In the genomic region with DNA sequence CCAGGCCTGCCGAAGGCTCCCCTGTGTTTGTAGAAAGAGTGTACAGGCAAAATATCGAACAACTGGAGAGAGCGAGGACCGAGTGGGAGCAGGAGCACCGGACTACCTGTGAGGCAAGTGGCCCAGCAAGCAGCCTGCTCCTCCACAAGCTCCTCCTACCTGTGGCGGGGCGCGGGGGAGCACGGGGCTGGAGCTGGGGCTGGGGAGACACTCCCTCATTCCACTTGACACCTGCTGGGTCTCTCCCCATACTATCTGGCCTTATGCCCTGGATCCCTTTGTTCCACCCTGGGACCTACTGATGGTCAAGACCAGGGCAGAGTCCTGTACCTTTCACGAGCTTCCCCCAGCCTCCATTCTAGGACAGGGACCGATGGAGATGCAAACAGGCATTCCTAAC, we compare ENCODE assay signal across 28 mouse cellular contexts. TPM values are rescaled to one million over a fixed set of nuclear protein-coding genes. Genes with fewer than 3 reads are reported as not detected.
DNase-seq lines count a peak whose midpoint lies in the region; ATAC-seq and TF ChIP-seq lines count a peak whose summit lies in the region.
"Had no signal": no experiment of that assay in that cellular context is flagged by ENCODE, and none has a peak within 500 bp of the region (broad histone marks: within the 10 kb centered on the region; RNA-seq: fewer than 3 reads in every experiment).

No protein-coding gene starts in this region.

- 25% methylated on average over 10 of the region's 11 CpGs for WGBS in heart, embryonic 12.5 days
- WGBS in lung, embryonic 14.5 days: 23% methylated on average over 10 of the region's 11 CpGs
- WGBS in intestine, embryonic 16.5 days: 19% methylated on average over 11 of the region's 11 CpGs

- TF ChIP-seq CTCF in lung, embryonic 14.5 days (IDR thresholded peaks at IDR 0.05; ENCODE audit: low read depth): no peak

- 0 out of 2 replicates have a peak, but pooled peaks cover 3% of the 10 kb centered on the region for H3K27me3 ChIP-seq in heart, embryonic 12.5 days (replicated peaks)
- no peaks in the 10 kb centered on the region for H3K27me3 ChIP-seq in lung, embryonic 14.5 days (ENCODE audit: insufficient read depth, low read length)
- no peaks in the 10 kb centered on the region for H3K27me3 ChIP-seq in intestine, embryonic 16.5 days (replicated peaks; ENCODE audit: control insufficient read depth, insufficient read depth, low read length)
- H3K27me3 ChIP-seq: embryonic facial prominence, embryonic 15.5 days; forebrain, embryonic 15.5 days; heart, embryonic 15.5 days; liver, embryonic 15.5 days; Patski had no signal

- no peaks in the 10 kb centered on the region for H3K9me3 ChIP-seq in heart, embryonic 12.5 days (replicated peaks)
- H3K9me3 ChIP-seq in lung, embryonic 14.5 days (ENCODE audit: low read depth, low read length): no peaks in the 10 kb centered on the region
- H3K9me3 ChIP-seq in intestine, embryonic 16.5 days (ENCODE audit: control insufficient read depth, low read length): no peaks in the 10 kb centered on the region
- H3K9me3 ChIP-seq: embryonic facial prominence, embryonic 15.5 days; forebrain, embryonic 15.5 days; G1E; heart, embryonic 15.5 days; liver, embryonic 15.5 days had no signal

- no peak overlapping the region for H3K27ac ChIP-seq in heart, embryonic 12.5 days (ENCODE audit: poor library complexity, severe bottlenecking)
- no peak overlapping the region for H3K27ac ChIP-seq in lung, embryonic 14.5 days (ENCODE audit: low read depth)
- H3K27ac ChIP-seq in intestine, embryonic 16.5 days (ENCODE audit: low read length): no peak overlapping the region
- H3K27ac ChIP-seq: embryonic facial prominence, embryonic 15.5 days; forebrain, embryonic 15.5 days; heart, embryonic 15.5 days; liver, embryonic 15.5 days; macrophage had no signal

- H3K4me3 ChIP-seq in heart, embryonic 12.5 days: no peak overlapping the region
- no peak overlapping the region for H3K4me3 ChIP-seq in lung, embryonic 14.5 days (ENCODE audit: low read depth, low read length)
- H3K4me3 ChIP-seq in intestine, embryonic 16.5 days (ENCODE audit: low read length): no peak overlapping the region
- H3K4me3 ChIP-seq: embryonic facial prominence, embryonic 15.5 days; forebrain, embryonic 15.5 days; heart, embryonic 15.5 days; liver, embryonic 15.5 days had no signal

- H3K4me2 ChIP-seq in heart, embryonic 12.5 days: no peak overlapping the region
- H3K4me2 ChIP-seq in lung, embryonic 14.5 days: peak overlapping the region; percentile 18; the same call in 1 of the 2 replicates
- H3K4me2 ChIP-seq in intestine, embryonic 16.5 days (ENCODE audit: low read depth, low read length): peak overlapping the region; percentile 37; the same call in 1 of the 2 replicates
- H3K4me2 ChIP-seq: embryonic facial prominence, embryonic 15.5 days; forebrain, embryonic 15.5 days; heart, embryonic 15.5 days; liver, embryonic 15.5 days had no signal

- H3K4me1 ChIP-seq in heart, embryonic 12.5 days (replicated peaks): peaks cover 38% of the 10 kb centered on the region
- no peaks in the 10 kb centered on the region for H3K4me1 ChIP-seq in lung, embryonic 14.5 days (ENCODE audit: insufficient read depth)
- 0 out of 2 replicates have a peak, but pooled peaks cover 6% of the 10 kb centered on the region for H3K4me1 ChIP-seq in intestine, embryonic 16.5 days (ENCODE audit: control insufficient read depth, insufficient read depth, low read length)
- H3K4me1 ChIP-seq: liver, embryonic 15.5 days had no signal

- no peak for DNase-seq in heart, postnatal 14 days
- DNase-seq in lung, embryonic 14.5 days: no peak
- DNase-seq in lung, adult 18-20 months: no peak
- peak; percentile 56 for DNase-seq in ES-CJ7 (ENCODE audit: low read depth, low spot score)
- no peak for DNase-seq in frontal cortex, postnatal 14 days (ENCODE audit: low spot score in 2 of 2)
- DNase-seq in layer of hippocampus, adult 8-10 months (ENCODE audit: low spot score in 2 of 2): no peak
- DNase-seq: adrenal gland, postnatal 25 days; cerebellum, adult 9-10 months; gastrocnemius, postnatal 14 days; heart, adult 18-20 months; kidney, adult 18-20 months; kidney, postnatal 36 days; layer of hippocampus, adult 9-11 months; liver; right cerebral cortex, postnatal 4 days; thymus, adult 18-20 months had no signal

- 0 out of 2 replicates have a peak overlapping the region, but pooled peaks have one; percentile 5 for H3K9ac ChIP-seq in heart, embryonic 12.5 days
- H3K9ac ChIP-seq in lung, embryonic 14.5 days: no peak overlapping the region
- 0 out of 2 replicates have a peak overlapping the region, but pooled peaks have one; percentile 24 for H3K9ac ChIP-seq in intestine, embryonic 16.5 days (ENCODE audit: low read depth, low read length)
- H3K9ac ChIP-seq: embryonic facial prominence, embryonic 15.5 days; forebrain, embryonic 15.5 days; heart, embryonic 15.5 days; liver, embryonic 15.5 days had no signal

- no peak for ATAC-seq in heart, embryonic 12.5 days (ENCODE audit: insufficient number of reproducible peaks, low FRiP score)
- ATAC-seq in lung, embryonic 14.5 days (ENCODE audit: insufficient read depth): no peak
- ATAC-seq in intestine, embryonic 16.5 days: no peak
- ATAC-seq: activated CD4-positive, CD25-positive, alpha-beta regulatory T cell, adult 4 months; CD4-positive, CD25-positive, alpha-beta regulatory T cell, adult 4 months; forebrain, embryonic 15.5 days; hindbrain, embryonic 16.5 days; Patski had no signal

- H3K36me3 ChIP-seq in heart, embryonic 12.5 days: peaks cover 23% of the 10 kb centered on the region
- H3K36me3 ChIP-seq in lung, embryonic 14.5 days (ENCODE audit: insufficient read depth): peaks cover 25% of the 10 kb centered on the region
- H3K36me3 ChIP-seq in intestine, embryonic 16.5 days (ENCODE audit: control insufficient read depth, insufficient read depth, low read length): no peaks in the 10 kb centered on the region; the same call in 1 of the 2 replicates
- H3K36me3 ChIP-seq: G1E; liver, embryonic 15.5 days had no signal

- intact Hi-C loops in heart, postnatal 14 days (cut with DNase I): no loop called here

RNA-seq across cellular contexts. Expression of gene Pstpip1, which starts 34.8 kb away (rescaled TPM):
- 0.60 and 0.81 TPM in 2 replicates for polyA plus RNA-seq in heart, embryonic 12.5 days (2016; fragmentation: Nextera tagmentation; extraction: Ambion mirVana)
- total RNA-seq in heart, postnatal 14 days (2021): 1 to 10 TPM; 1.1 to 3.2 TPM
- 0.83 and 0.99 TPM in 2 replicates for polyA plus RNA-seq in lung, embryonic 14.5 days (2014; fragmentation: Nextera tagmentation; extraction: Ambion mirVana)
- polyA plus RNA-seq in intestine, embryonic 16.5 days (2015; fragmentation: Nextera tagmentation; extraction: Ambion mirVana): 1.6 and 2.3 TPM in 2 replicates
- 1 to 10 TPM; 2.0 to 4.2 (median 3.0) TPM for total RNA-seq in layer of hippocampus, adult 8-10 months (2022)
- total RNA-seq: G1E had no signal

RNA-seq across cellular contexts. Expression of gene Tspan3, which starts 40.7 kb away (rescaled TPM):
- polyA plus RNA-seq in heart, embryonic 12.5 days (2016; fragmentation: Nextera tagmentation; extraction: Ambion mirVana): 397 and 400 TPM in 2 replicates
- total RNA-seq in heart, postnatal 14 days (2021): 100 to 1,000 TPM; 194 to 199 TPM
- polyA plus RNA-seq in lung, embryonic 14.5 days (2014; fragmentation: Nextera tagmentation; extraction: Ambion mirVana): 483 and 491 TPM in 2 replicates
- 389 and 416 TPM in 2 replicates for polyA plus RNA-seq in intestine, embryonic 16.5 days (2015; fragmentation: Nextera tagmentation; extraction: Ambion mirVana)
- total RNA-seq in layer of hippocampus, adult 8-10 months (2022): 100 to 1,000 TPM; 318 to 329 (median 327) TPM
- polyA plus RNA-seq: G1E had no signal
